Mouse (Mus musculus) embryo, embryonic 9.5 days (tissue): ENCODE results near the gene Map3k9.
A peak's percentile ranks its signal among the peaks of the same experiment; 100 is the strongest.

ENCODE experiments used
- DNase-seq: peaks from one replicate; pipeline ENCODE4 v3.0.0-alpha.2; 2017; ENCODE audit errors: extremely low spot score

Map3k9 gene

DNA sequence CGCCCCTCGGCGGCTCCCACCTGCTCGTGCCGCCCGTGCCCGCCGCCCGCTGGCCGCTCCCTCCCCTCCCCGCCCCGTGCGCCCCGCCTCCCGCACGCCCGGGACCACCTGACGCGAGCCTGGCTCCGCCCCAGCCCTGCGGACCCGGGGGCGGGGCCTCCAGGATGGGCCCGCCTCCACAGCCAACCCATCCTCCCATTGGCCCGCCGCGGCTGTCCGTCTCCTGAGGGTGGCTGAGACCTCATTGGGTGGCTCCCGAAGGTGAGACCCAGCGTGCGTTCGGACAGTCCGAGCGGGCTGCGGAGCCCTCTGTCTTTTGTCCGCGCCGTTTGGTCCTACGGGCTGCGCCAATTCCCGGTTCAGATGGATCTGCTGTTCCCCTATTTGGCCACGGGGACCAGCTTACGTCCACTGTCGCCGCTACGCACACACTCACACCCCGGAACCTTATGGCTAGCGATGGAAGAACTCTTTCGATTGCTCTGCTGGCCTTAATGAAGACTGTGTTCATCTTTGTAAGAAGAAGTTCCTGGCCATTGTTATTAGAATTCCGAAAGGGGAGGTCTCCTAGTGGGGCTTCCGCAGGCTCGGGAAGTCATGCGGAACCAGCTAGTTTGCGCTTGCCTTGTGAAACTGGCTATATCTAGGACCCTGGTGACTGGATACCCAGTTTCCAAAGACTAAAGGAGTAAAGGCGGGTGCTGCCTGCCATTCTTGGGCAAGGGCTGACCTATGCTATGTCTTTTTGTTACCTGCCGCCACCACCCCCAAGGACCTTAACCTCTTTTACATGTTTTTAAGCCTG, at the start of gene Map3k9:
Gene Map3k9, minus strand, starts transcription at position 71 of the 805 bp plus-strand sequence.
- peak; percentile 96 for DNase-seq

- DNase-seq = no peak
Measured at GRCm38 (mm10) chr12:81828355-81828754, 47.4 kb upstream of the Map3k9 start.

- no peak for DNase-seq
Measured at GRCm38 (mm10) chr12:81822778-81823480, 42.0 kb upstream of the Map3k9 start.

DNA sequence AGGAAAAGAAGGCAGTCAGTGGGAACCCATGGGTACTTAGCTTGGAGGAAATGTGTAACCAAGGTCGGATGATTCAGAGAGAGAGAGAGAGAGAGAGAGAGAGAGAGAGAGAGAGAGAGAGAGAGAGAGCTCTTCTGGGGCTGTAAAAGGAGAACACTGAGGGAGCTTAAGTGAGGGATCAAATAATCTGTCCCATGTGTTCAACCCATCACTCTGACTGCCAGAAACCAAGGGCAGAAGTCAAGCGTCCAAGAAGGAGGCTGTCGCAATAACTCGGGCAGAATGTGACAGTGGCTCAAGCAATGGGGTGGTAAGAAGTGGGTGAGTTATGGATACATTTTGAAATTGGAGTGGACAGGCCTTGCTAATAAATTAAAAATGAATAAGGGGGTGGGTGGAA, 41.2 kb upstream of the Map3k9 start:
- no peak for DNase-seq

- DNase-seq = no peak
Measured at GRCm38 (mm10) chr12:81820700-81821099, 39.7 kb upstream of the Map3k9 start.

GRCm38 (mm10) chr12:81817126-81817505, 36.1 kb upstream of the Map3k9 start:
- DNase-seq = no peak

DNA sequence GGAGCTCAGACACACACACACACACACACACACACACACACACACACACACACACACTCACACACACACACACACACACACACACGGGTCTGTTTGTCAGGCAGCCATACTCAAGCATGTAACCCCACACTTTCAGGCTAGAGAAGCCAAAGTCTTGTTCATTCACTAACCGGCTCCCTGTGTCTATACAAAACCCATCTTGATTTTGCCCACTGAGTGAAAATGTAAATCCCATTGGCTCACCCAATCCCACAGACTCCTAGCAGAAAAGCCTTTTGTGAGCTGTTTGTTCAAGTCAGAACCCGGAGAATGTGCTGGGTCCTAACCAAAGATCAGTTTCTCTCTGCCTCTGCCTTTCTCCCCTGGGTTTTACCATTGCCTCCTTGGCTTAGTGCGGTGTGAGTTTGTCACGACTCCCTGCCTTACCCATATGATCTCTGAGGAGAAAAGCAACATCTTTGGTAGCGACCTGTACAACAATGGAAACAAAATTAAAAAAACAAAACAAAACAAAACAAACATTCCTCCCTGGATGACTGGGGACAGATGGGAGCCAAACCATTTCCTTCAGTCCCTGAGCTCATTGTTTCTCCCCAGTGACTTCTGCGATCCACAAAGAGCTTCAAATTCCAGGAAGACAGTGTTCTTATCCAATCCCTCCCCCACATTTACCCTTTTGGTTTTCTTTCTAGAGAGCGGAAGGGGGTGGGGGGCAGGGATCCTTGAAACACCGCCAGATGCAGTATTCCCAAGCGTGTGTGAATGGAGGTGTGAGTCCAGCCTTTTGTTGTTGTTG, 35.6 kb upstream of the Map3k9 start:
- peak; percentile 59 for DNase-seq

- no peak for DNase-seq
Measured at GRCm38 (mm10) chr12:81814742-81815141, 33.8 kb upstream of the Map3k9 start.

GRCm38 (mm10) chr12:81810417-81810816, 29.4 kb upstream of the Map3k9 start:
- no peak for DNase-seq

GRCm38 (mm10) chr12:81808596-81808995, 27.6 kb upstream of the Map3k9 start:
- DNase-seq = no peak

GRCm38 (mm10) chr12:81807953-81808352, 27.0 kb upstream of the Map3k9 start:
- DNase-seq = no peak

GRCm38 (mm10) chr12:81807529-81807837, 26.5 kb upstream of the Map3k9 start:
- no peak for DNase-seq

DNA sequence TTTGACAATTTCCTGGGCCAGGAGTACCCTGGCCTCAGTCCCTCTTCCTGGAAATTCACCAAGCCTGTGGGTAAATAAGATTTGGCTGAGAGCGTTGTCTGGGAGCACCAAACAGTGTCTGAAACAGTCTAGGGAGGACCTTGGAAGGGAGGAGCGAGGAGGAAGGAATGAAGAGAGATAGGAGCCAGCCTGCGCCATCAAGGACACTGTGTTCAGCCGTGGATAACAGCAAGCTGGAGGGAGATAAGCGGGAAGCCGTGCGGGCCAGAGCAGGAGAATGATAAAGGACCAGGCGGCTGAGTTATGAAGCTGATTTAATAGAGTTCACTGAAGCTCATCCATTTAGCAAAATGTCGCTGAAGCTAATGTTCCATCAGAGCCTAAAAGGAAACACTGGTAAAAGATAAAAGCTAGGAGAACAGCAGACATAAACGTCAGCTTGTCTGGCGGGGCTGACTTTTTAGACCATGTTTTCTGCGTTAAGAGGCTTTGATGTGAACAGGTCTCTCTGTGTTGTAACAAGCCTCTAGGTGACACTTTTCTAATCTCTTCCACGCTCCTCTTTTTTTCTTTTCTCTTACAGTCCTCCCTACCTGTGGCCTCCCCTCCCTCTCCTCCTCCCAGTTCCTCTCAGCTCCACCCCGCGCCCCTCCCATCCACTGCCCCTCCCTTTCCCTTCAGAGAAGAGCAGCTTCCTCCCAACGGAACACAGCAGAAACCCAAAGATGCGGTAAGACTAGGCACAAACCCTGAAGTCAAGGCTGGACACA, 26.0 kb upstream of the Map3k9 start:
- DNase-seq = peak; percentile 59

DNA sequence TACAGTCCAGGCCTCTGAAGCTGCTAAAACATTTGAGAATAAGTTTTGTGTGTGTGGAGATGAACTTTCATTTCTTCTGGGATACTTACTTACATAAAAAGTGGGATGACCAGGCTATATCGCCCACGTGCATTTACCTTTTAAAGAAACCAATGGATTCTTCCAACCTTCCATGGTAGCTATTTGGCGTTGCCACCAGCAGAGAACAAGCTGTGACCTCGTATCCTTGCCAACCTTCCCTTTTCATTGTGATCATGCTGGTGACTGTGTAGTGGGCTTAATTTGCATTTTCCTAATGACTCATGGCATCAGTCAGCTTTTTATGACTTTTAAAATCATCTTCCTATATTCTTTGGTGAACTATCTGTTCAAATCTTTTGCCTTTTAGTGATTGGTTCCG, 25.1 kb upstream of the Map3k9 start:
- DNase-seq = no peak

DNA sequence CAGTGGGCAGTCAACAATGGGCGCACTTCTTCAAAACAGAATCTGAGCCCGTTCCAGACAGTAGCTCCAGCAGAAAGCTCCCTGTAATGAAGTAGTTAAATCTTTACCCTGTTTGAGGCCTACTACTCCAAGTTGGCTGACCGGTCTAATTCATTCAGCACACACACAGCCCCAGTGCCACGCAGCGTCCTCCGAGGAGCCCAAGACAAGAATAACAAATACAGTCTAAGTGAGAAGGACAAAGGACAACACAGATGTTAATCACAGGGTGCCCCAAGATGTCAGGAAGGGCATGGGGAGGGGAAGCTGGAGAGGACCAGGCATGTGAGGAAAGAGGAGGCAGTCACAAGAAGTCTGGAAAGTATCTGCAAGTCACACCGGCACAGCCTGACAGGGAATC, 22.8 kb upstream of the Map3k9 start:
- DNase-seq = peak; percentile 32

- no peak for DNase-seq
Measured at GRCm38 (mm10) chr12:81803016-81803415, 22.0 kb upstream of the Map3k9 start.

- no peak for DNase-seq
Measured at GRCm38 (mm10) chr12:81801134-81801533, 20.2 kb upstream of the Map3k9 start.

DNA sequence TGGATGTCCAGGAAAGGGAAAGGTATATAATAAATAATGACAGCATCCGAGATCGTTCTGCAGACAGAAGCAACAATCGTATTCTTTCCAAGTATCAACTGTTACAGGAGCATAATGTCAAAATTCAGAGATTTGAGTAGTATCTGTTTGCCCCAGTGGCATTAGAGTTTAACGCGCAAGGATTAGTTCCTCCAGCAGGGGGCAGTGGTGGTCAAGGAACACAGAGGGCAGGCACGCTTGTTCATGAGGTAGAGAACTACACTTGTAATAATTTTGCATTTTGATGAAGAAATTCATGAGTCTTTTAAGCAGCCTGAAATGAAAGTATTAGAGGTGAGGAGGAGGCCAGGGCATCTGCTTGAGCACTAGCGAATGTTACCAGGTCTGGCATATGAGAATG, 15.6 kb upstream of the Map3k9 start:
- DNase-seq = peak; percentile 83

GRCm38 (mm10) chr12:81792511-81793218, 11.7 kb upstream of the Map3k9 start:
- no peak for DNase-seq

DNA sequence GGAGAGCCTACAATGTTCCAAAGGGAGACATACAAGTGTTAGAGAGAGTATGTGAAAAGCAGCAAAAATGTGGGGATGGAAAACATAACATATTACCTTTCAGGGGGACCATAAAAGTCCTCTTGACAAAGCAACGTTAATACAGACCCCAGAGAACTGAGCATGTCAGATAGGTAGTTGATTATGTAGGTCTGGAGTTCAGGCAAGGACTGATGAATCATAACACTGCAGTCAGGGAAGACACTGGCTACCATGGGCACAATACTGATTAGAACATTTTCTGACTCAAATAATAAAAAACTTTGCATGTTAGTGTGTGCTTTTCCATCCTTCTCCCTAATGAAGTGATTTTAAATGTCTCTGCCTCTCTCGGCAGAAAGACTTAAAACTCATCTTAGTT, 8.5 kb upstream of the Map3k9 start:
- DNase-seq = no peak

GRCm38 (mm10) chr12:81788672-81789084, 7.7 kb upstream of the Map3k9 start:
- DNase-seq = peak; percentile 95
